Mouse (Mus musculus) brown adipose tissue, adult 24 weeks (tissue): ENCODE data around the gene Ppard. TPM values are rescaled to one million over a fixed set of nuclear protein-coding genes. Genes with fewer than 3 reads are reported as not detected.

Source experiments
- H3K27ac ChIP-seq: fragments of 200-500 bp; replicated peaks from 2 replicates; pipeline ENCODE4 v1.5.1; 2012; ENCODE audit warnings: low read depth, mild to moderate bottlenecking, low read length
- H3K4me1 ChIP-seq: fragments of 200-500 bp; 2 replicates; pipeline ENCODE4 v1.6.1; 2012; ENCODE audit warnings: low read length, mixed read lengths; ENCODE audit not compliant: control insufficient read depth, insufficient read depth, insufficient read length
- H3K4me3 ChIP-seq: fragments of 200-500 bp; 2 replicates; pipeline ENCODE4 v1.5.1; 2012; ENCODE audit warnings: low read depth, mild to moderate bottlenecking, low read length, moderate library complexity; ENCODE audit not compliant: insufficient read depth
- polyA plus RNA-seq: library from polyadenylated mRNA; stranded (reverse); fragments of >200 nt; gene quantifications from 2 replicates; pipeline ENCODE4 v1.2.4, GENCODE M21; 2012; ENCODE audit not compliant: missing spikeins, insufficient read depth, insufficient read length

Ppard gene
- polyA plus RNA-seq, 1 experiment = 15.2 TPM

- peaks cover 23% of the 10 kb centered on the region for H3K4me1 ChIP-seq
- H3K4me3 ChIP-seq = no peak overlapping the region
- H3K27ac ChIP-seq = no peak overlapping the region
Observed at GRCm38 (mm10) chr17:28279780-28280422, 47.4 kb downstream of the Ppard start.

- Histone ChIP-seq H3K4me1 (peaks cover 23% of the 10 kb centered on the region), H3K4me3 (no peak overlapping the region), H3K27ac (no peak overlapping the region)
Observed at GRCm38 (mm10) chr17:28280423-28280800, 47.9 kb downstream of the Ppard start.

- no peak overlapping the region for H3K27ac ChIP-seq
- no peak overlapping the region for H3K4me3 ChIP-seq
- H3K4me1 ChIP-seq = peaks cover 23% of the 10 kb centered on the region
Observed at GRCm38 (mm10) chr17:28280831-28281377, 48.4 kb downstream of the Ppard start.

GRCm38 (mm10) chr17:28281866-28282441 is 49.5 kb downstream of the Ppard start:
- no peak overlapping the region for H3K27ac ChIP-seq
- peaks cover 23% of the 10 kb centered on the region for H3K4me1 ChIP-seq
- no peak overlapping the region for H3K4me3 ChIP-seq

- Histone ChIP-seq H3K27ac (no peak overlapping the region), H3K4me1 (peaks cover 23% of the 10 kb centered on the region), H3K4me3 (no peak overlapping the region)
Observed at GRCm38 (mm10) chr17:28283199-28283598, 50.7 kb downstream of the Ppard start.

- Histone ChIP-seq H3K27ac (no peak overlapping the region), H3K4me3 (no peak overlapping the region), H3K4me1 (peaks cover 4% of the 10 kb centered on the region; the same call in 1 of the 2 replicates)
Observed at GRCm38 (mm10) chr17:28286133-28286532, 53.6 kb downstream of the Ppard start.

GRCm38 (mm10) chr17:28286964-28287363 is 54.5 kb downstream of the Ppard start:
- no peak overlapping the region for H3K27ac ChIP-seq
- peaks cover 3% of the 10 kb centered on the region; the same call in 1 of the 2 replicates for H3K4me1 ChIP-seq
- H3K4me3 ChIP-seq = no peak overlapping the region

GRCm38 (mm10) chr17:28287578-28287977 is 55.1 kb downstream of the Ppard start:
- Histone ChIP-seq H3K27ac (no peak overlapping the region), H3K4me3 (no peak overlapping the region), H3K4me1 (peaks cover 2% of the 10 kb centered on the region; the same call in 1 of the 2 replicates)

GRCm38 (mm10) chr17:28287980-28288379 is 55.5 kb downstream of the Ppard start:
- H3K27ac ChIP-seq = no peak overlapping the region
- H3K4me1 ChIP-seq = peaks cover 2% of the 10 kb centered on the region; the same call in 1 of the 2 replicates
- no peak overlapping the region for H3K4me3 ChIP-seq

- H3K4me3 ChIP-seq = no peak overlapping the region
- H3K4me1 ChIP-seq = no peaks in the 10 kb centered on the region; the same call in 1 of the 2 replicates
- H3K27ac ChIP-seq = no peak overlapping the region
Observed at GRCm38 (mm10) chr17:28290262-28290661, 57.8 kb downstream of the Ppard start.

GRCm38 (mm10) chr17:28290671-28291070 is 58.2 kb downstream of the Ppard start:
- no peak overlapping the region for H3K27ac ChIP-seq
- H3K4me1 ChIP-seq = no peaks in the 10 kb centered on the region; the same call in 1 of the 2 replicates
- H3K4me3 ChIP-seq = no peak overlapping the region

- Histone ChIP-seq H3K27ac (no peak overlapping the region), H3K4me3 (no peak overlapping the region), H3K4me1 (no peaks in the 10 kb centered on the region; the same call in 1 of the 2 replicates)
Observed at GRCm38 (mm10) chr17:28291346-28291745, 58.8 kb downstream of the Ppard start.

- no peak overlapping the region for H3K4me3 ChIP-seq
- H3K27ac ChIP-seq = no peak overlapping the region
- H3K4me1 ChIP-seq = no peaks in the 10 kb centered on the region; the same call in 1 of the 2 replicates
Observed at GRCm38 (mm10) chr17:28293716-28294115, 61.2 kb downstream of the Ppard start.

GRCm38 (mm10) chr17:28294449-28295333 is 62.2 kb downstream of the Ppard start:
- Histone ChIP-seq H3K27ac (no peak overlapping the region), H3K4me1 (no peaks in the 10 kb centered on the region; the same call in 1 of the 2 replicates), H3K4me3 (no peak overlapping the region)

- Histone ChIP-seq H3K27ac (no peak overlapping the region), H3K4me1 (no peaks in the 10 kb centered on the region), H3K4me3 (no peak overlapping the region)
Observed at GRCm38 (mm10) chr17:28298888-28299287, 66.4 kb downstream of the Ppard start.
